Mouse (Mus musculus) lung, postnatal 0 days (tissue): ENCODE results near the gene Vill. TPM values are rescaled to one million over a fixed set of nuclear protein-coding genes. Genes with fewer than 3 reads are reported as not detected.

ENCODE experiments used
- ATAC-seq: fragments of 200-750 bp; cut with Nextera tagmentation; 2 replicates; pipeline ENCODE4 v1.8.0; 2017; ENCODE audit warnings: moderate library complexity
- DNase-seq: peaks from one replicate; pipeline ENCODE4 v3.0.0-alpha.2; 2016; ENCODE audit warnings: low spot score
- H3K27ac ChIP-seq: fragments of 300-500 bp; sonication (generic); 2 replicates; pipeline ENCODE4 v1.5.1; 2014; ENCODE audit warnings: antibody characterized with exemption, mild to moderate bottlenecking, low read length, mixed read lengths
- H3K27me3 ChIP-seq: fragments of 300-500 bp; sonication (generic); replicated peaks from 2 replicates; pipeline ENCODE4 v1.6.1; 2014; ENCODE audit warnings: low read length, mixed read lengths; ENCODE audit not compliant: insufficient read depth
- H3K36me3 ChIP-seq: fragments of 300-500 bp; sonication (generic); 2 replicates; pipeline ENCODE4 v1.6.1; 2014; ENCODE audit warnings: low read length, mixed read lengths; ENCODE audit not compliant: insufficient read depth
- H3K4me1 ChIP-seq: fragments of 300-500 bp; sonication (generic); 2 replicates; pipeline ENCODE4 v1.6.1; 2014; ENCODE audit warnings: antibody characterized with exemption, low read depth, low read length, mixed read lengths; ENCODE audit not compliant: insufficient read depth
- H3K4me2 ChIP-seq: fragments of 300-500 bp; sonication (generic); replicated peaks from 2 replicates; pipeline ENCODE4 v1.6.1; 2014; ENCODE audit warnings: low read depth, mild to moderate bottlenecking, low read length, moderate library complexity, mixed read lengths
- H3K4me3 ChIP-seq: fragments of 300-500 bp; sonication (generic); 2 replicates; pipeline ENCODE4 v1.5.1; 2014; ENCODE audit warnings: low read depth, low read length
- H3K9ac ChIP-seq: fragments of 300-500 bp; sonication (generic); replicated peaks from 2 replicates; pipeline ENCODE4 v1.6.1; 2014; ENCODE audit warnings: low read depth, mild to moderate bottlenecking
- H3K9me3 ChIP-seq: fragments of 300-500 bp; sonication (generic); 2 replicates; pipeline ENCODE4 v1.6.1; 2016; ENCODE audit warnings: low read length, mixed read lengths
- CTCF ChIP-seq: IDR thresholded peaks from 2 replicates; pipeline ENCODE4 v1.5.1; 2016; ENCODE audit warnings: antibody characterized with exemption, mild to moderate bottlenecking
- EP300 ChIP-seq: IDR thresholded peaks from 2 replicates; pipeline ENCODE4 v1.6.1; 2016; ENCODE audit warnings: antibody characterized with exemption, mild to moderate bottlenecking, control low read depth
- WGBS: fragments of 180-500 bp; shearing (Covaris S2); extraction: QIAGEN DNeasy Blood & Tissue Kit; methylation state at CpG from one replicate; pipeline ENCODE4 v1.1.7; 2014; 5-methylcytosine and 5-hydroxymethylcytosine counted together
- polyA plus RNA-seq: library from polyadenylated mRNA; unstranded; fragments of >200 nt; fragmentation: Nextera tagmentation; extraction: Ambion mirVana; gene quantifications from 2 replicates; pipeline ENCODE4 v1.2.1, GENCODE M21; 2015

The Vill gene
- polyA plus RNA-seq, 1 experiment from 2014 or later, result 16.6 TPM

DNA sequence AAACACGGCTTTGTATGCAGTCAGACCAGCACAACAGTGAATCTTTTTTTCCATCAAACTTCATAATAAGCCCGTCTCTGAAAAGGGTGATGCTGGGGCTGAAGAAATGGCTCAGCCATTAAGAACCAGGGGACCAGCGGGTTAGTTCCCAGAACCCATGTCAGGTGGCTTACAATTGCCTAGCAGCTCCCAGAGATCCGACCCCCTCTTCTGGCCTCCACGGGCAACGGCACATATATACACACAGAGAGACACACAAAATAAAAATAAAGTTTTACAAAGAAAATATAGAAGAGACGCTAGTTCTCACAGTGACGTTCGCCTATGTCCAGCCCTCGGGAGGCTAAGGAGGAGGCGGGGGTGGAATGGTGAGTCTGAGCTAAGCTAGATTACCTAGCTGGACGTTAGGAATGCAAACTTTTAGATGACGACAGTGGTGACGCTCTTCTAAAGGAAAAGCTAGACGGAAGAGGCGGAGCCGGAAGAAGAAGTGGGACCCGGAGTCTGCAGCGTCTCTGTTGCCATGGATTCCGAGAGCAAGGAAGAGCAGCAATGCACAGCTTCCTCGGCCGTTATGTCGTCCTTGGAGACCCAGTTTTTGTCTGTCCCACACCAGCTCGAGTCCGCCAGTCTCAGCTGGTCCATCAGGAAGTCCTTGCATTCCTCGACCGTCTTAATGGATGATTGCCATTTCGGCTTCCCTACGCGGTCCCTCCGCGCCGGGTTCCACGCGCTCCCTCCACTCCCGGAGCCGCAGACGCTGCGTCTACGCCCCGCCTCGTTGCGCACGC, 49.6 kb downstream of the Vill start, which contains the start of gene Dlec1:
Dlec1 (plus strand) TSS at position 487 of the 791 bp plus-strand sequence.
- Histone ChIP-seq H3K9me3 (no peaks in the 10 kb centered on the region), H3K27me3 (no peaks in the 10 kb centered on the region), H3K4me1 (no peaks in the 10 kb centered on the region; the same call in none of the 2 replicates), H3K4me3 (peak within 1 kb of the TSS; percentile 60), H3K9ac (no peak within 1 kb of the TSS), H3K4me2 (peak within 1 kb of the TSS; percentile 89), H3K27ac (no peak within 1 kb of the TSS; the same call in 1 of the 2 replicates), H3K36me3 (no peaks in the 10 kb centered on the region)
- DNase-seq (peak; percentile 98), ATAC-seq (peak; percentile 93)
- WGBS, result 2% methylated on average over 44 of the region's 44 CpGs
- TF ChIP-seq CTCF (peak; percentile 43), EP300 (no peak)

DNA sequence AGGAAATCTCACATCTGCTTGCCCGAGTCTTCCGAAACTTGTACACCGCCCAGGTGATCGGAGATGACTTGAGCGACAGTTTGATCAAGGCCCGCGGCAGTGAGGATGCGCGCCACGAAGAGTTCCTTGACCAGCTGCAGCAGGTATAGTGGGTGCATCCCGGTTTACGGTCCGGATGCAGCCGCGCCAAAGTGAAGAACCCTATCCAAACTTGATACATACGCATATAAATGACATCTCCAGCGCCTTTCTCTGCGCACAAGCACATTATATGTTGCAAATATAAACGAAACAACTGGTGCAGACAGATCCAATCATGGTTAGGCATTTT, 50.2 kb downstream of the Vill start:
- no peak for TF ChIP-seq EP300
- TF ChIP-seq CTCF, result no peak
- ATAC-seq, result no peak
- no peaks in the 10 kb centered on the region for H3K36me3 ChIP-seq
- no peak overlapping the region for H3K27ac ChIP-seq
- peak overlapping the region; percentile 60 for H3K4me3 ChIP-seq
- DNase-seq, result no peak
- H3K27me3 ChIP-seq, result no peaks in the 10 kb centered on the region
- H3K4me2 ChIP-seq, result peak overlapping the region; percentile 89
- H3K9ac ChIP-seq, result no peak overlapping the region
- no peaks in the 10 kb centered on the region; the same call in none of the 2 replicates for H3K4me1 ChIP-seq
- WGBS, result 3% methylated on average over 19 of the region's 19 CpGs
- no peaks in the 10 kb centered on the region for H3K9me3 ChIP-seq

DNA sequence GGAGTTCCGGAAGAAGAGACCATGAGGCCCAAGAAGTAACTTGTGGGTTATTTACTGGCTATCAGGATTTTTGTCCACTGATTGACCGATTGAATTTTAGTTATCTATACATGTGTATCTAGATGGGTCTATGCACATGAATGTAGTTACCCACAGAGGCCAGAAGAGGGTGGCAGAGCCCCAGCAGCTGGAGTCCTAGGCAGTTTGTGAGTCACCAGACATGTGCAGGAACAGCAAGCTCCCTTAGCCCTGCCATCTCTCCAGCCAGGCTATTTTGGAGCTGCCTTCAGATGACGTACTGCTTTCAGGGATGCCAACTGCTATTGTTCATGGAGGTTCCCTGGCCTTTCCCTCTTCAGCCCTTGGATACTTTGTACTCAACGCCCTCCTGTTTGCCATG, 55.0 kb downstream of the Vill start:
- Histone ChIP-seq H3K4me3 (no peak overlapping the region), H3K36me3 (no peaks in the 10 kb centered on the region), H3K4me2 (no peak overlapping the region), H3K4me1 (no peaks in the 10 kb centered on the region; the same call in 1 of the 2 replicates), H3K27me3 (no peaks in the 10 kb centered on the region), H3K9me3 (no peaks in the 10 kb centered on the region), H3K27ac (no peak overlapping the region), H3K9ac (no peak overlapping the region)
- ATAC-seq (no peak), DNase-seq (peak; percentile 34)
- TF ChIP-seq CTCF (peak; percentile 48), EP300 (no peak)
- 88% methylated on average over 4 of the region's 4 CpGs for WGBS

DNA sequence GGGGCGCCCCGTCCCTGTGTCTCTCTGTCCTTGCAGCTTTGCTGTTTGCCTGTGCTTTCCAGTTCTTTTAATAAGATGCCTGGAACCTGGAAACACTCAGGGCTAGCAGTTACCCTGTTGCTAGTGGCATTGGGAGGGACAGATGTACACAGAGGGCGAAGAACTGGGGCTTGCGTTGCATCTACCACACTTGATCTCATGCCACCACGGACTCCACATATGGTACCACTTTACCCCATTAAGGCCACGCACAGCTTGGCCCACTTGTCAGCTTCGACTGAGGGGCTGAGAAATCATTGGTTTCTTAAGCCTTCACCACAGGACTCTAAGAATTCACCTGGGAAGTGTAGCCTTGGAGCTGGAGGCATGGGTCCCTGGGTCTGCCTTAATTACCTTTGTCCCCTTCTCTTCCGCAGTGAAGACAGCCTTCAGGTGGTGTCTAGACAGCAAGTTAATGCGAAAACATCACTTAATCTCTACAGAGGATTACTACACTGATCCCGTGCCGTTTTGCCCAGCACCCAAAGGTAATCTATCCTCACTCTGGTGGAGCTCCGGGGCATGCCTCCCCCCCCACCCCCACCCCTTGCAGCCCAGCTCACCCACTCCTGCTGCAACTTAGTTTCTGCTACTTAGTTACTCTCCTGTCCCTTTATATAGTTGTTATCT, 57.2 kb downstream of the Vill start:
- DNase-seq (no peak), ATAC-seq (no peak)
- Histone ChIP-seq H3K4me2 (no peak overlapping the region), H3K27me3 (no peaks in the 10 kb centered on the region), H3K4me1 (no peaks in the 10 kb centered on the region; the same call in 1 of the 2 replicates), H3K36me3 (no peaks in the 10 kb centered on the region), H3K9me3 (no peaks in the 10 kb centered on the region), H3K4me3 (no peak overlapping the region), H3K27ac (no peak overlapping the region), H3K9ac (no peak overlapping the region)
- TF ChIP-seq EP300 (no peak), CTCF (no peak)
- WGBS, result 67% methylated on average over 12 of the region's 12 CpGs

DNA sequence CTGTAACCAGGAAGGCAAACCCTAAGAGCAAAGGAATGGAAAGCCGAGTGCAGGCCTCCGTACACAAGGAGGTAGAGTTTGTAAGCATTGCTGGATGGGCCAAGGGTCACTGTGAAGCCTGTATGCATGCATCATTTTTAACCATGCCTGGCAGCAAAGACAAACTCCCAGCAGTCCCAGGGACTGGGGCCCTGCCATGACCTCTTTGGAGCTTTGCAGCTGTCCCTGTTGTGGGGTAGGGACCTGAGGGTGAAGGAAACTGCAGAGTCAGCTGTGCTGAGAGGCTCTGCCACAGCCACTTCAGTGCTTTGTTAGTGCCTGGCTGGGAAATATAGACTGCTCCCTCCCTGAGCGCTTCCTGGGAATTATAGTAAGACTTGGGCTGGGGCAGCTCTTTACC, 58.1 kb downstream of the Vill start:
- Histone ChIP-seq H3K27ac (no peak overlapping the region), H3K9me3 (no peaks in the 10 kb centered on the region), H3K4me2 (no peak overlapping the region), H3K4me3 (no peak overlapping the region), H3K9ac (no peak overlapping the region), H3K36me3 (no peaks in the 10 kb centered on the region), H3K27me3 (no peaks in the 10 kb centered on the region), H3K4me1 (no peaks in the 10 kb centered on the region; the same call in 1 of the 2 replicates)
- WGBS, result 37% methylated on average over 3 of the region's 3 CpGs
- ATAC-seq (no peak), DNase-seq (no peak)
- TF ChIP-seq CTCF, result no peak
- TF ChIP-seq EP300, result no peak

DNA sequence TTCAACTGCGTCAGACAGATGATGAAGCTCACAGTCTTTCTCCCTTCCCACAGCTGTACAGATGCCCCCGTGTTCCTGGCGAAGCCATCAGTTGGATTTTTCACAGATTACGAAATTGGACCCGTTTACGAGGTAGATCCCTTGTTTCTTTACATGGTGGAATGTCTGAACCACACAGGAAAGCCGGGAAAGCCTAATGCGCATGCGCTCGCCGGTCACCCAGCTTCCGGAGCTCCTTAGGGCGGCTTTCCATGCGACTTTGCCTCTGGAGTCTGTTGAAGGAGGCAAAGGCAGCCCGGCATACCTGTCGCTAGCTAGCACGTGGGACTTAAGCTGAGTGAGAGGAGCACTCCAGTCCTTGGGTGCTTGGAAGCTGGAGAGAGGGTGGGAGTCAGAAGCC, 62.3 kb downstream of the Vill start:
- Histone ChIP-seq H3K9ac (no peak overlapping the region), H3K27ac (no peak overlapping the region), H3K9me3 (no peaks in the 10 kb centered on the region), H3K36me3 (no peaks in the 10 kb centered on the region), H3K4me3 (no peak overlapping the region), H3K4me1 (no peaks in the 10 kb centered on the region; the same call in 1 of the 2 replicates), H3K27me3 (no peaks in the 10 kb centered on the region), H3K4me2 (no peak overlapping the region)
- WGBS, result 87% methylated on average over 17 of the region's 17 CpGs
- ATAC-seq, result no peak
- TF ChIP-seq EP300 (no peak), CTCF (no peak)
- no peak for DNase-seq
